Mouse (Mus musculus) thymus, adult 2 months (tissue): ENCODE results near the gene Ganab. TPM values are rescaled to one million over a fixed set of nuclear protein-coding genes. Genes with fewer than 3 reads are reported as not detected.
A peak's percentile ranks its signal among the peaks of the same experiment; 100 is the strongest.

ENCODE experiments used
- DNase-seq: peaks from one replicate; pipeline ENCODE4 v3.0.0; 2021
- H3K27ac ChIP-seq: fragments of 200-500 bp; 2 replicates; pipeline ENCODE4 v1.5.1; 2012; ENCODE audit warnings: low read length, control low read depth; ENCODE audit not compliant: control insufficient read depth, insufficient read depth
- H3K27me3 ChIP-seq: fragments of 200-500 bp; 2 replicates; pipeline ENCODE4 v1.6.1; 2012; ENCODE audit warnings: mild to moderate bottlenecking, low read length, moderate library complexity, mixed read lengths; ENCODE audit not compliant: control insufficient read depth, insufficient read depth
- H3K36me3 ChIP-seq: fragments of 200-500 bp; 2 replicates; pipeline ENCODE4 v1.6.1; 2012; ENCODE audit warnings: mild to moderate bottlenecking, low read length, moderate library complexity; ENCODE audit not compliant: control insufficient read depth, insufficient read depth
- H3K4me1 ChIP-seq: fragments of 200-500 bp; replicated peaks from 2 replicates; pipeline ENCODE4 v1.6.1; 2012; ENCODE audit warnings: low read length; ENCODE audit not compliant: control insufficient read depth, insufficient read depth
- H3K4me3 ChIP-seq: fragments of 200-500 bp; 2 replicates; pipeline ENCODE4 v1.5.1; 2012; ENCODE audit warnings: mild to moderate bottlenecking, low read length, control low read depth, moderate library complexity; ENCODE audit not compliant: control insufficient read depth, insufficient read depth
- CTCF ChIP-seq: fragments of 200-500 bp; IDR thresholded peaks from 2 replicates; pipeline ENCODE4 v1.5.1; 2012; ENCODE audit warnings: mild to moderate bottlenecking, control low read depth, low read length, moderate library complexity, borderline replicate concordance; ENCODE audit not compliant: control insufficient read depth, poor library complexity, insufficient read depth; ENCODE audit errors: extremely low read depth
- POLR2A ChIP-seq: fragments of 200-500 bp; IDR thresholded peaks from 2 replicates; pipeline ENCODE4 v1.6.1; 2012; ENCODE audit warnings: mild to moderate bottlenecking, low read length, control low read depth, moderate library complexity; ENCODE audit not compliant: control insufficient read depth, poor library complexity, insufficient read depth; ENCODE audit errors: extremely low read depth
- WGBS: fragments of 180-500 bp; shearing (Covaris S2); methylation state at CpG from one replicate; pipeline ENCODE4 v1.1.7; 2018; 5-methylcytosine and 5-hydroxymethylcytosine counted together
- polyA plus RNA-seq: library from polyadenylated mRNA; depleted of rRNA; stranded (reverse); fragments of >200 nt; gene quantifications from 2 replicates; pipeline ENCODE4 v1.2.3, GENCODE M21; 2012

The Ganab gene
- polyA plus RNA-seq, 1 experiment = 219 TPM

GRCm38 (mm10) chr19:8927891-8928525, 30.1 kb downstream of the Ganab start:
- TF ChIP-seq POLR2A (no peak), CTCF (no peak)
- WGBS = 94% methylated on average over 12 of the region's 12 CpGs
- DNase-seq = no peak
- Histone ChIP-seq H3K4me1 (peaks cover 15% of the 10 kb centered on the region), H3K27me3 (no peaks in the 10 kb centered on the region), H3K4me3 (no peak overlapping the region), H3K36me3 (no peaks in the 10 kb centered on the region), H3K27ac (no peak overlapping the region)

GRCm38 (mm10) chr19:8928689-8929223, 30.9 kb downstream of the Ganab start:
- Histone ChIP-seq H3K27me3 (no peaks in the 10 kb centered on the region), H3K4me1 (peaks cover 15% of the 10 kb centered on the region), H3K36me3 (peaks cover 4% of the 10 kb centered on the region; the same call in 1 of the 2 replicates), H3K4me3 (peak overlapping the region; percentile 82; the same call in 1 of the 2 replicates), H3K27ac (no peak overlapping the region)
- DNase-seq = no peak
- WGBS = 66% methylated on average over 16 of the region's 16 CpGs
- TF ChIP-seq CTCF (no peak), POLR2A (no peak; the same call in 1 of the 2 replicates)

- Histone ChIP-seq H3K27ac (peak within 1 kb of the TSS; percentile 33; the same call in 1 of the 2 replicates), H3K4me1 (peaks cover 15% of the 10 kb centered on the region), H3K36me3 (peaks cover 4% of the 10 kb centered on the region; the same call in 1 of the 2 replicates), H3K4me3 (peak within 1 kb of the TSS; percentile 82), H3K27me3 (no peaks in the 10 kb centered on the region)
- peak; percentile 91 for DNase-seq
- 2% methylated on average over 68 of the region's 74 CpGs for WGBS
- TF ChIP-seq CTCF (peak; percentile 89), POLR2A (peak; percentile 40; the same call in 1 of the 2 replicates)
Observed at GRCm38 (mm10) chr19:8929224-8930088, 31.6 kb downstream of the Ganab start, which contains the start of the genes Rom1 and Eml3. Gene Rom1, minus strand, starts transcription at chr19:8929356. Gene Eml3, plus strand, starts transcription at chr19:8929552.

GRCm38 (mm10) chr19:8930117-8930516, 32.2 kb downstream of the Ganab start:
- Histone ChIP-seq H3K27me3 (no peaks in the 10 kb centered on the region), H3K27ac (no peak overlapping the region), H3K4me1 (peaks cover 15% of the 10 kb centered on the region), H3K36me3 (peaks cover 4% of the 10 kb centered on the region; the same call in 1 of the 2 replicates), H3K4me3 (peak overlapping the region; percentile 82)
- 19% methylated on average over 11 of the region's 11 CpGs for WGBS
- TF ChIP-seq POLR2A (no peak), CTCF (no peak)
- DNase-seq = no peak

- WGBS = 89% methylated on average over 7 of the region's 7 CpGs
- H3K27ac ChIP-seq = no peak overlapping the region
- no peaks in the 10 kb centered on the region for H3K27me3 ChIP-seq
- DNase-seq = no peak
- peaks cover 15% of the 10 kb centered on the region for H3K4me1 ChIP-seq
- H3K4me3 ChIP-seq = no peak overlapping the region
- peaks cover 4% of the 10 kb centered on the region; the same call in 1 of the 2 replicates for H3K36me3 ChIP-seq
- TF ChIP-seq CTCF (no peak), POLR2A (no peak)
Observed at GRCm38 (mm10) chr19:8930771-8931170, 32.9 kb downstream of the Ganab start.

DNA sequence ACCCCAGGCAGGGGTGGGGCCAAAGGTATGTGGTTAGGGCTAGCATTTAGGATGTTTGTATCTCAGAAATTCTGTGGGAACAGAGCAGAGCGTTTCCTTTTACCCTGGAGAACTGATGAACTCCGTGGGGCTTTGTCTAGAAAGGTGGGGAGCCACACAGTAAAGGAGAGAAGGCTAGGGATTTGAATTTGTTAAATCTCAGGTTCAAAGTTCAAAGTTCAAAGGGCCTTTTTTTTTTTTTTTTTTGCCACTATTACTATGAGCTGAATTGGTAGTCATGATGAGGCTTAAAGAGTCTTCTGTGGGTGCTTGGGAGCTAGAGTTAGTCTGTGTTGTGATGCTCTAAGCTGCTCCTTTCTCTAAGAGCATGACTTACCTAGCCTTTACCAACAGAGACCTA, 38.9 kb downstream of the Ganab start:
- H3K4me3 ChIP-seq = no peak overlapping the region
- H3K4me1 ChIP-seq = peaks cover 9% of the 10 kb centered on the region
- no peaks in the 10 kb centered on the region for H3K27me3 ChIP-seq
- 94% methylated on average over 2 of the region's 2 CpGs for WGBS
- peaks cover 10% of the 10 kb centered on the region; the same call in 1 of the 2 replicates for H3K36me3 ChIP-seq
- TF ChIP-seq POLR2A (no peak), CTCF (no peak)
- no peak for DNase-seq
- no peak overlapping the region for H3K27ac ChIP-seq
